Comparison of ENCODE assay signal across 34 mouse cellular contexts in the genomic region with DNA sequence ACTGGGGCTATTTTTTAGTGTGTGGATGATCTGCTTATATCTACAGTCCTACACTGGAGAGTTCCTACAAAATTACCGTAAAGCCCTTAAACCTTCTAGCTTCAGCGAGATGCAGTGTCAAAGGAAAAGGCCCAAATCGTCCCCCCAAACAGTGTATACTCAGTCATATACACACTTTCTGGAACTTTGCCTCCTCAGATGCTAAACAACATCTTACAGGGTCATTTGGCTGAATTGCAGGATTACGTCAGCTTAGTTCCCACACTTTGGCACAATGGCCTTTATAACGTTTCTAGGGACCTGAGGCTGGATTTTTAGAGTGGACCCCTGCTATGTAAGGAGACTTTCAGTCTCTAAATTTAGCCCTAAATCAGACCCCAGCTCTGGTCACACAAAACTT. TPM values are rescaled to one million over a fixed set of nuclear protein-coding genes. Genes with fewer than 3 reads are reported as not detected.
"Had no signal": no experiment of that assay in that cellular context is flagged by ENCODE, and none has a peak within 500 bp of the region (broad histone marks: within the 10 kb centered on the region; RNA-seq: fewer than 3 reads in every experiment).

No protein-coding gene starts in this region.

- H3K4me3 ChIP-seq: gastrocnemius, adult 2 months; heart, adult 2 months; heart, embryonic 13.5 days; heart, embryonic 15.5 days; hindbrain, embryonic 10.5 days; hindbrain, embryonic 12.5 days; intestine, embryonic 15.5 days; limb, embryonic 13.5 days; limb, embryonic 15.5 days; liver, embryonic 12.5 days had no signal

- H3K36me3 ChIP-seq: heart, embryonic 13.5 days; heart, embryonic 15.5 days; hindbrain, embryonic 10.5 days; hindbrain, embryonic 12.5 days; intestine, embryonic 15.5 days; limb, embryonic 13.5 days; limb, embryonic 15.5 days; liver, embryonic 12.5 days had no signal

- H3K27ac ChIP-seq: gastrocnemius, adult 2 months; heart, adult 2 months; heart, embryonic 13.5 days; heart, embryonic 15.5 days; hindbrain, embryonic 10.5 days; hindbrain, embryonic 12.5 days; hindbrain, embryonic 14.5 days; intestine, embryonic 15.5 days; limb, embryonic 13.5 days; limb, embryonic 15.5 days; liver, embryonic 12.5 days; liver, embryonic 14.5 days had no signal

- DNase-seq: gastrocnemius, adult 2 months; gastrocnemius, postnatal 10 days; gastrocnemius, postnatal 25 days; heart, adult 2 months; heart, postnatal 4 days; kidney, adult 18-20 months; kidney, adult 8-10 months; kidney, postnatal 10 days; kidney, postnatal 36 days; layer of hippocampus, adult 9-11 months; layer of hippocampus, postnatal 36 days; left cerebral cortex, postnatal 4 days had no signal

- ATAC-seq: hindbrain, embryonic 16.5 days; inflammation-experienced regulatory T-cells, adult 6 months; intestine, embryonic 15.5 days; intestine, postnatal 0 days; liver, embryonic 12.5 days had no signal

- H3K27me3 ChIP-seq: heart, embryonic 13.5 days; heart, embryonic 15.5 days; hindbrain, embryonic 12.5 days; intestine, embryonic 15.5 days; limb, embryonic 13.5 days; limb, embryonic 15.5 days; liver, embryonic 12.5 days had no signal

- H3K4me1 ChIP-seq: heart, embryonic 13.5 days; heart, embryonic 15.5 days; hindbrain, embryonic 10.5 days; hindbrain, embryonic 12.5 days; intestine, embryonic 15.5 days; limb, embryonic 13.5 days; limb, embryonic 15.5 days; liver, embryonic 12.5 days had no signal

- H3K9ac ChIP-seq: heart, embryonic 13.5 days; heart, embryonic 15.5 days; hindbrain, embryonic 12.5 days; hindbrain, embryonic 14.5 days; intestine, embryonic 15.5 days; limb, embryonic 13.5 days; limb, embryonic 15.5 days; liver, embryonic 12.5 days; liver, embryonic 14.5 days had no signal

- H3K4me2 ChIP-seq: heart, embryonic 11.5 days; heart, embryonic 13.5 days; heart, embryonic 15.5 days; hindbrain, embryonic 12.5 days; hindbrain, embryonic 14.5 days; intestine, embryonic 15.5 days; limb, embryonic 13.5 days; limb, embryonic 15.5 days; liver, embryonic 12.5 days had no signal

- H3K9me3 ChIP-seq: heart, embryonic 13.5 days; heart, embryonic 15.5 days; hindbrain, embryonic 10.5 days; hindbrain, embryonic 12.5 days; intestine, embryonic 15.5 days; limb, embryonic 13.5 days; limb, embryonic 15.5 days; liver, embryonic 12.5 days had no signal

RNA-seq across cellular contexts. Expression of gene Ankrd22, which starts 16.6 kb away (rescaled TPM):
- total RNA-seq: gastrocnemius, adult 2 months; gastrocnemius, postnatal 10 days; gastrocnemius, postnatal 25 days; gastrocnemius, postnatal 4 days; heart, adult 2 months; heart, postnatal 25 days; heart, postnatal 4 days; layer of hippocampus, adult 18-20 months; layer of hippocampus, postnatal 14 days; layer of hippocampus, postnatal 36 days had no signal
- polyA plus RNA-seq: heart, embryonic 11.5 days; heart, postnatal 0 days; hindbrain, embryonic 10.5 days; hindbrain, embryonic 12.5 days; hindbrain, embryonic 14.5 days; hindbrain, embryonic 16.5 days; inflammation-experienced regulatory T-cells, adult 6 months; kidney, embryonic 14.5 days; limb, embryonic 11.5 days; liver, adult 2 months; liver, embryonic 12.5 days had no signal
